Mouse (Mus musculus): ENCODE results near the gene Ceacam15.
"Not testable (repeated sequence)": the region's sequence is repeated elsewhere in the genome, so short reads cannot be mapped to it uniquely, and the experiment has no call there.

GRCm38 (mm10) chr7:16722490-16722889, 47.0 kb upstream of the Ceacam15 start:
- not testable (repeated sequence) for TF ChIP-seq CTCF (IDR thresholded peaks at IDR 0.05; ENCODE audit: insufficient read depth, low read length); POLR2A (IDR thresholded peaks at IDR 0.05; ENCODE audit: borderline replicate concordance, extremely low read depth, low read depth, low read length)

Data from lung, adult 2 months (tissue).